Mouse (Mus musculus): Measurements from ENCODE around the gene Sbf2. TPM values are rescaled to one million over a fixed set of nuclear protein-coding genes. Genes with fewer than 3 reads are reported as not detected.
"Not testable (repeated sequence)": the region's sequence is repeated elsewhere in the genome, so short reads cannot be mapped to it uniquely, and the experiment has no call there.

Sbf2 gene
- total RNA-seq, 2 experiments from 2014 or later = 54.7 to 55.2 TPM

- Histone ChIP-seq H3K27ac (no peak overlapping the region), H3K4me3 (no peak overlapping the region)
- intact Hi-C loops (cut with DNase I) = no loop called here
- no peak for DNase-seq (ENCODE audit: extremely low spot score in 1 of 2, low spot score in 2 of 2)
- no peak for TF ChIP-seq CTCF (IDR thresholded peaks at IDR 0.05)
These were observed 58.5 kb downstream of the Sbf2 start for GRCm38 (mm10) chr7:110556221-110556620.

GRCm38 (mm10) chr7:110555260-110555659 is 59.5 kb downstream of the Sbf2 start:
- Histone ChIP-seq H3K27ac (no peak overlapping the region; the same call in 1 of the 2 replicates), H3K4me3 (no peak overlapping the region)
- no peak for DNase-seq (ENCODE audit: extremely low spot score in 1 of 2, low spot score in 2 of 2)
- TF ChIP-seq CTCF (IDR thresholded peaks at IDR 0.05) = no peak
- intact Hi-C loops (cut with DNase I) = no loop called here

GRCm38 (mm10) chr7:110548268-110548667 is 66.5 kb downstream of the Sbf2 start:
- no peak overlapping the region for H3K27ac ChIP-seq
- H3K4me3 ChIP-seq = no peak overlapping the region
- DNase-seq (ENCODE audit: extremely low spot score in 1 of 2, low spot score in 2 of 2) = no peak
- peak; percentile 71 for TF ChIP-seq CTCF (IDR thresholded peaks at IDR 0.05)
- intact Hi-C loops (cut with DNase I) = loop anchor here (1.0 to 10.0 kb wide), 3 partner anchors 82 to 261 kb away; no protein-coding TSS in a partner anchor

- intact Hi-C loops (cut with DNase I) = loop anchor here (10.0 kb wide), 1 partner anchor 161 kb away; no protein-coding TSS in a partner anchor
- no peak overlapping the region for H3K27ac ChIP-seq
- H3K4me3 ChIP-seq = no peak overlapping the region
- DNase-seq (ENCODE audit: extremely low spot score in 1 of 2, low spot score in 2 of 2) = no peak
- no peak for TF ChIP-seq CTCF (IDR thresholded peaks at IDR 0.05)
These were observed 71.4 kb downstream of the Sbf2 start for GRCm38 (mm10) chr7:110543341-110543740.

- TF ChIP-seq CTCF (IDR thresholded peaks at IDR 0.05) = no peak
- no peak overlapping the region for H3K4me3 ChIP-seq
- no peak for DNase-seq (ENCODE audit: extremely low spot score in 1 of 2, low spot score in 2 of 2)
- H3K27ac ChIP-seq = no peak overlapping the region
- intact Hi-C loops (cut with DNase I) = no loop called here
These were observed 75.5 kb downstream of the Sbf2 start for GRCm38 (mm10) chr7:110539266-110539665.

- DNase-seq (ENCODE audit: extremely low spot score in 1 of 2, low spot score in 2 of 2); H3K27ac ChIP-seq; intact Hi-C loops (cut with DNase I): not testable (repeated sequence)
These were observed 84.4 kb downstream of the Sbf2 start for GRCm38 (mm10) chr7:110530295-110530694.

GRCm38 (mm10) chr7:110525090-110525775 is 89.5 kb downstream of the Sbf2 start:
- no peak for DNase-seq (ENCODE audit: extremely low spot score in 1 of 2, low spot score in 2 of 2)
- intact Hi-C loops (cut with DNase I) = no loop called here
- no peak overlapping the region for H3K27ac ChIP-seq
- TF ChIP-seq CTCF (IDR thresholded peaks at IDR 0.05) = no peak
- no peak overlapping the region for H3K4me3 ChIP-seq

More at GRCm38 (mm10) chr7:110530295-110530694, 84.4 kb downstream of the Sbf2 start:
- H3K4me3 ChIP-seq = not testable (repeated sequence)

- H3K27ac ChIP-seq = no peak overlapping the region
- H3K4me3 ChIP-seq = no peak overlapping the region
- no peak for TF ChIP-seq CTCF (IDR thresholded peaks at IDR 0.05)
- intact Hi-C loops (cut with DNase I) = no loop called here
- DNase-seq (ENCODE audit: extremely low spot score in 1 of 2, low spot score in 2 of 2) = no peak
These were observed 98.2 kb downstream of the Sbf2 start for GRCm38 (mm10) chr7:110516241-110517220.

GRCm38 (mm10) chr7:110514131-110514530 is 100.6 kb downstream of the Sbf2 start:
- Histone ChIP-seq H3K27ac (no peak overlapping the region), H3K4me3 (no peak overlapping the region)
- intact Hi-C loops (cut with DNase I) = no loop called here
- DNase-seq (ENCODE audit: extremely low spot score in 1 of 2, low spot score in 2 of 2) = no peak
- TF ChIP-seq CTCF (IDR thresholded peaks at IDR 0.05) = no peak

- no peak overlapping the region for H3K27ac ChIP-seq
- DNase-seq (ENCODE audit: extremely low spot score in 1 of 2, low spot score in 2 of 2) = no peak
- intact Hi-C loops (cut with DNase I) = no loop called here
- H3K4me3 ChIP-seq = no peak overlapping the region
- TF ChIP-seq CTCF (IDR thresholded peaks at IDR 0.05) = no peak
These were observed 116.1 kb downstream of the Sbf2 start for GRCm38 (mm10) chr7:110498653-110499052.

- DNase-seq (ENCODE audit: extremely low spot score in 1 of 2, low spot score in 2 of 2) = no peak
These were observed 123.7 kb downstream of the Sbf2 start for GRCm38 (mm10) chr7:110491038-110491437.

GRCm38 (mm10) chr7:110485051-110485450 is 129.7 kb downstream of the Sbf2 start:
- no peak for TF ChIP-seq CTCF (IDR thresholded peaks at IDR 0.05)
- intact Hi-C loops (cut with DNase I) = no loop called here
- Histone ChIP-seq H3K27ac (no peak overlapping the region), H3K4me3 (no peak overlapping the region)
- no peak for DNase-seq (ENCODE audit: extremely low spot score in 1 of 2, low spot score in 2 of 2)

More at GRCm38 (mm10) chr7:110491038-110491437, 123.7 kb downstream of the Sbf2 start:
- intact Hi-C loops (cut with DNase I) = no loop called here
- no peak for TF ChIP-seq CTCF (IDR thresholded peaks at IDR 0.05)
- H3K4me3 ChIP-seq = no peak overlapping the region
- H3K27ac ChIP-seq = no peak overlapping the region

Data from left cerebral cortex, adult 2 months (tissue).